Mouse (Mus musculus) olfactory bulb, adult 2 months (tissue): ENCODE measurements around the gene Bend4.

Experiments used
- CTCF ChIP-seq: fragments of 200-500 bp; IDR thresholded peaks from 2 replicates; pipeline ENCODE4 v1.5.1; 2012; ENCODE audit warnings: low read depth, mild to moderate bottlenecking, low read length, moderate library complexity; ENCODE audit not compliant: insufficient read depth
- POLR2A ChIP-seq: fragments of 200-500 bp; IDR thresholded peaks from 2 replicates; pipeline ENCODE4 v1.6.1; 2012; ENCODE audit warnings: mild to moderate bottlenecking, low read depth, low read length, moderate library complexity; ENCODE audit not compliant: insufficient read depth

GRCm38 (mm10) chr5:67395211-67395851, 32.8 kb downstream of the Bend4 start:
- TF ChIP-seq POLR2A, result no peak
- TF ChIP-seq CTCF, result no peak
